Mouse (Mus musculus): ENCODE measurements around the gene Ino80b. TPM values are rescaled to one million over a fixed set of nuclear protein-coding genes. Genes with fewer than 3 reads are reported as not detected.

The Ino80b gene
- polyA plus RNA-seq, 1 experiment from 2014 or later: 21.3 TPM

GRCm38 (mm10) chr6:83087926-83088260, 37.3 kb downstream of the Ino80b start:
- 5% methylated on average over 9 of the region's 9 CpGs for WGBS
- Histone ChIP-seq H3K27ac (ENCODE audit: low read depth, low read length) (no peak overlapping the region), H3K9ac (ENCODE audit: low read depth, low read length) (no peak overlapping the region), H3K36me3 (ENCODE audit: control insufficient read depth, insufficient read depth, low read length) (no peaks in the 10 kb centered on the region), H3K4me3 (ENCODE audit: low read depth, low read length) (peak overlapping the region; percentile 23), H3K9me3 (ENCODE audit: control insufficient read depth, low read length) (no peaks in the 10 kb centered on the region), H3K4me1 (replicated peaks; ENCODE audit: control insufficient read depth, insufficient read depth, low read length) (peaks cover 4% of the 10 kb centered on the region; the same call in 1 of the 2 replicates), H3K4me2 (replicated peaks; ENCODE audit: low read depth, low read length) (no peak overlapping the region), H3K27me3 (ENCODE audit: control insufficient read depth, insufficient read depth, low read length) (peaks cover 63% of the 10 kb centered on the region)
- DNase-seq (ENCODE audit: low spot score): no peak
- ATAC-seq (ENCODE audit: low FRiP score): no peak

GRCm38 (mm10) chr6:83087205-83087925, 37.9 kb downstream of the Ino80b start:
- no peak for ATAC-seq (ENCODE audit: low FRiP score)
- WGBS: 2% methylated on average over 47 of the region's 47 CpGs
- H3K4me3 ChIP-seq (ENCODE audit: low read depth, low read length): peak overlapping the region; percentile 23

GRCm38 (mm10) chr6:83086121-83087035, 38.9 kb downstream of the Ino80b start, which contains the start of gene Lbx2:
Gene Lbx2 (plus strand): TSS chr6:83086367.
- peaks cover 4% of the 10 kb centered on the region; the same call in 1 of the 2 replicates for H3K4me1 ChIP-seq (replicated peaks; ENCODE audit: control insufficient read depth, insufficient read depth, low read length)
- ATAC-seq (ENCODE audit: low FRiP score): no peak
- no peaks in the 10 kb centered on the region for H3K9me3 ChIP-seq (ENCODE audit: control insufficient read depth, low read length)
- no peak within 1 kb of the TSS; the same call in 1 of the 2 replicates for H3K4me2 ChIP-seq (replicated peaks; ENCODE audit: low read depth, low read length)
- H3K27ac ChIP-seq (ENCODE audit: low read depth, low read length): no peak within 1 kb of the TSS
- H3K27me3 ChIP-seq (ENCODE audit: control insufficient read depth, insufficient read depth, low read length): peaks cover 70% of the 10 kb centered on the region
- no peak for DNase-seq (ENCODE audit: low spot score)
- no peak within 1 kb of the TSS; the same call in 1 of the 2 replicates for H3K4me3 ChIP-seq (ENCODE audit: low read depth, low read length)
- 3% methylated on average over 28 of the region's 42 CpGs for WGBS
- H3K36me3 ChIP-seq (ENCODE audit: control insufficient read depth, insufficient read depth, low read length): no peaks in the 10 kb centered on the region
- no peak within 1 kb of the TSS for H3K9ac ChIP-seq (ENCODE audit: low read depth, low read length)

More at GRCm38 (mm10) chr6:83087205-83087925, 37.9 kb downstream of the Ino80b start:
- Histone ChIP-seq H3K27ac (ENCODE audit: low read depth, low read length) (no peak overlapping the region), H3K4me1 (replicated peaks; ENCODE audit: control insufficient read depth, insufficient read depth, low read length) (peaks cover 4% of the 10 kb centered on the region; the same call in 1 of the 2 replicates), H3K4me2 (replicated peaks; ENCODE audit: low read depth, low read length) (peak overlapping the region; percentile 37), H3K9me3 (ENCODE audit: control insufficient read depth, low read length) (no peaks in the 10 kb centered on the region), H3K36me3 (ENCODE audit: control insufficient read depth, insufficient read depth, low read length) (no peaks in the 10 kb centered on the region), H3K9ac (ENCODE audit: low read depth, low read length) (no peak overlapping the region), H3K27me3 (ENCODE audit: control insufficient read depth, insufficient read depth, low read length) (peaks cover 68% of the 10 kb centered on the region)
- peak; percentile 56 for DNase-seq (ENCODE audit: low spot score)

GRCm38 (mm10) chr6:83084477-83084876, 40.8 kb downstream of the Ino80b start:
- no peak for DNase-seq (ENCODE audit: low spot score)
- H3K4me1 ChIP-seq (replicated peaks; ENCODE audit: control insufficient read depth, insufficient read depth, low read length): peaks cover 4% of the 10 kb centered on the region; the same call in 1 of the 2 replicates
- no peak overlapping the region for H3K4me3 ChIP-seq (ENCODE audit: low read depth, low read length)
- H3K36me3 ChIP-seq (ENCODE audit: control insufficient read depth, insufficient read depth, low read length): no peaks in the 10 kb centered on the region
- H3K4me2 ChIP-seq (replicated peaks; ENCODE audit: low read depth, low read length): no peak overlapping the region
- ATAC-seq (ENCODE audit: low FRiP score): 0 out of 2 replicates have a peak, but pooled peaks have one; percentile 13
- H3K27ac ChIP-seq (ENCODE audit: low read depth, low read length): no peak overlapping the region
- H3K9me3 ChIP-seq (ENCODE audit: control insufficient read depth, low read length): no peaks in the 10 kb centered on the region
- 6% methylated on average over 6 of the region's 6 CpGs for WGBS
- no peak overlapping the region for H3K9ac ChIP-seq (ENCODE audit: low read depth, low read length)
- H3K27me3 ChIP-seq (ENCODE audit: control insufficient read depth, insufficient read depth, low read length): peaks cover 65% of the 10 kb centered on the region

GRCm38 (mm10) chr6:83083497-83083896, 41.7 kb downstream of the Ino80b start:
- Histone ChIP-seq H3K4me3 (ENCODE audit: low read depth, low read length) (no peak overlapping the region), H3K36me3 (ENCODE audit: control insufficient read depth, insufficient read depth, low read length) (no peaks in the 10 kb centered on the region), H3K27me3 (ENCODE audit: control insufficient read depth, insufficient read depth, low read length) (peaks cover 58% of the 10 kb centered on the region), H3K27ac (ENCODE audit: low read depth, low read length) (no peak overlapping the region), H3K4me1 (replicated peaks; ENCODE audit: control insufficient read depth, insufficient read depth, low read length) (peaks cover 4% of the 10 kb centered on the region; the same call in 1 of the 2 replicates), H3K9me3 (ENCODE audit: control insufficient read depth, low read length) (no peaks in the 10 kb centered on the region), H3K4me2 (replicated peaks; ENCODE audit: low read depth, low read length) (no peak overlapping the region), H3K9ac (ENCODE audit: low read depth, low read length) (no peak overlapping the region)
- ATAC-seq (ENCODE audit: low FRiP score) (no peak), DNase-seq (ENCODE audit: low spot score) (no peak)
- 5% methylated on average over 5 of the region's 5 CpGs for WGBS

- Histone ChIP-seq H3K4me2 (replicated peaks; ENCODE audit: low read depth, low read length) (no peak overlapping the region), H3K4me1 (replicated peaks; ENCODE audit: control insufficient read depth, insufficient read depth, low read length) (no peaks in the 10 kb centered on the region), H3K4me3 (ENCODE audit: low read depth, low read length) (no peak overlapping the region), H3K27ac (ENCODE audit: low read depth, low read length) (no peak overlapping the region), H3K36me3 (ENCODE audit: control insufficient read depth, insufficient read depth, low read length) (no peaks in the 10 kb centered on the region), H3K9ac (ENCODE audit: low read depth, low read length) (no peak overlapping the region), H3K9me3 (ENCODE audit: control insufficient read depth, low read length) (no peaks in the 10 kb centered on the region), H3K27me3 (ENCODE audit: control insufficient read depth, insufficient read depth, low read length) (peaks cover 37% of the 10 kb centered on the region)
- DNase-seq (ENCODE audit: low spot score): no peak
- WGBS: 97% methylated on average over 5 of the region's 5 CpGs
- ATAC-seq (ENCODE audit: low FRiP score): no peak
These were observed 45.0 kb downstream of the Ino80b start for GRCm38 (mm10) chr6:83080210-83080609.

GRCm38 (mm10) chr6:83078324-83078858, 46.8 kb downstream of the Ino80b start:
- Histone ChIP-seq H3K9me3 (ENCODE audit: control insufficient read depth, low read length) (no peaks in the 10 kb centered on the region), H3K27ac (ENCODE audit: low read depth, low read length) (peak overlapping the region; percentile 83), H3K9ac (ENCODE audit: low read depth, low read length) (peak overlapping the region; percentile 78), H3K4me1 (replicated peaks; ENCODE audit: control insufficient read depth, insufficient read depth, low read length) (no peaks in the 10 kb centered on the region), H3K27me3 (ENCODE audit: control insufficient read depth, insufficient read depth, low read length) (peaks cover 34% of the 10 kb centered on the region), H3K4me2 (replicated peaks; ENCODE audit: low read depth, low read length) (peak overlapping the region; percentile 55), H3K4me3 (ENCODE audit: low read depth, low read length) (peak overlapping the region; percentile 77), H3K36me3 (ENCODE audit: control insufficient read depth, insufficient read depth, low read length) (no peaks in the 10 kb centered on the region)
- ATAC-seq (ENCODE audit: low FRiP score): peak; percentile 93
- under 1% methylated on average over 46 of the region's 46 CpGs for WGBS
- peak; percentile 100 for DNase-seq (ENCODE audit: low spot score)

GRCm38 (mm10) chr6:83077630-83078323, 47.5 kb downstream of the Ino80b start, which contains the start of gene Pcgf1:
Gene Pcgf1 (plus strand): TSS chr6:83077869.
- no peaks in the 10 kb centered on the region for H3K4me1 ChIP-seq (replicated peaks; ENCODE audit: control insufficient read depth, insufficient read depth, low read length)
- H3K27me3 ChIP-seq (ENCODE audit: control insufficient read depth, insufficient read depth, low read length): peaks cover 35% of the 10 kb centered on the region
- ATAC-seq (ENCODE audit: low FRiP score) (peak; percentile 83), DNase-seq (ENCODE audit: low spot score) (no peak)
- H3K9me3 ChIP-seq (ENCODE audit: control insufficient read depth, low read length): no peaks in the 10 kb centered on the region
- H3K4me3 ChIP-seq (ENCODE audit: low read depth, low read length): peak within 1 kb of the TSS; percentile 77
- under 1% methylated on average over 54 of the region's 54 CpGs for WGBS
- peak within 1 kb of the TSS; percentile 83 for H3K27ac ChIP-seq (ENCODE audit: low read depth, low read length)
- peak within 1 kb of the TSS; percentile 78 for H3K4me2 ChIP-seq (replicated peaks; ENCODE audit: low read depth, low read length)
- no peaks in the 10 kb centered on the region for H3K36me3 ChIP-seq (ENCODE audit: control insufficient read depth, insufficient read depth, low read length)
- H3K9ac ChIP-seq (ENCODE audit: low read depth, low read length): peak within 1 kb of the TSS; percentile 78
